Mouse (Mus musculus) cortical plate, adult 2 months (tissue): ENCODE measurements around the gene Unc50.

Experiments
- CTCF ChIP-seq: fragments of 200-500 bp; IDR thresholded peaks from 2 replicates; pipeline ENCODE4 v1.5.1; 2011; ENCODE audit warnings: mild to moderate bottlenecking, control low read depth, low read length; ENCODE audit not compliant: insufficient read depth; ENCODE audit errors: extremely low read depth
- POLR2A ChIP-seq: fragments of 200-500 bp; IDR thresholded peaks from 2 replicates; pipeline ENCODE4 v1.6.1; 2011; ENCODE audit warnings: mild to moderate bottlenecking, low read length, control low read depth; ENCODE audit not compliant: insufficient read depth; ENCODE audit errors: extremely low read depth

GRCm38 (mm10) chr1:37408678-37409077 lies 21.3 kb upstream of the Unc50 start:
- TF ChIP-seq CTCF (no peak), POLR2A (no peak)
